7 mouse cellular contexts compared by ENCODE assay signal in the genomic region with DNA sequence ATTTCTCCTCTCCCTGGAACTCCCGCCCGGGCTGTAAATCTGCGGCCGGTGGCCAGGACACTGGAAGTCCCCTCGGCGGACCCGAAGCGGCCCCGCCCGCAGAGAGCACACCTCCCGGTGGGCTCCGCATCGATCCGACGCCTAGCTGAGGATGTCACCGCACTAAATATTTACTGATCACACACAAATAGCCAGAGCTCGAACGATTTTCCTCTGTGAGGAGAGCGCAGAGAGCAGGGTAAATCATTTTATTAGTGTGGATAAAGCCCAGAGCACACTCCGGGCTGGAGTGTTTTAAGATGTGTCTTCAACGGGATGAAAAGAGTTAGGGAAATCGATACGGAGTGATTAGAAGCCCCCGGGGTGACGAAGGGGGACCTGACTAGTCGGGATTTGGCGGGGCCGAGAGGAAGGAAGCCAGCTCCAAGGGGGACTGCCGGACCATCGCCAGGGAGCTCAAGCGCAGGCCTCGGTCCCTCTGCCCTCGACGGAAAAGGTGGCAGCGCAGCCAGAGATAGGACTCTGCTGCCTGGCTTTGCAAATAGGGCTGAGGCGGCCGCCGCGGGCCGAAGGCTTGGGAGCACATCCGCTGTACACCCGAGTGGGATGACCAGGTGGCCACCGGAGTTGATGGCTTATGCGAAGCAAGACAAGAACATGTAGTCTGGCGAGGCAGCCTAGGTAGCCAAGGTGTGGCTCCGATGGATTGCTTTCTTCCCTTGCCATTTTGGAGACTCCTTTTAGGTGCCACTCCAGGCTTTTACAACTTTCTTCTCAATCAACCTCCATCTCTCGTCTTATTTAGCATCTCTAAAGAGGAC. TPM values are rescaled to one million over a fixed set of nuclear protein-coding genes. Genes with fewer than 3 reads are reported as not detected.
DNase-seq lines count a peak whose midpoint lies in the region; ATAC-seq and TF ChIP-seq lines count a peak whose summit lies in the region.

No protein-coding gene starts in this region.

- DNase-seq in ZHBTc4 (ENCODE audit: low read depth, low spot score) = peak; percentile 46
- DNase-seq in embryo, embryonic 10 days (ENCODE audit: low spot score) = peak; percentile 61
- peak; percentile 26 to 44 for DNase-seq in heart, postnatal 36 days
- DNase-seq in kidney, postnatal 4 days = peak; percentile 65 to 77
- DNase-seq in midbrain, postnatal 0 days (ENCODE audit: low spot score) = no peak
- no peak for DNase-seq in cerebellum, adult 2 months
- DNase-seq in gastrocnemius, adult 18-20 months (ENCODE audit: low spot score) = no peak

- H3K4me1 ChIP-seq in midbrain, postnatal 0 days (ENCODE audit: insufficient read depth, low read length) = no peaks in the 10 kb centered on the region
- no peaks in the 10 kb centered on the region for H3K4me1 ChIP-seq in cerebellum, adult 2 months (ENCODE audit: control insufficient read depth, insufficient read depth, low read length)

- H3K4me2 ChIP-seq in midbrain, postnatal 0 days (ENCODE audit: low read depth, low read length, poor library complexity, severe bottlenecking) = peak overlapping the region; percentile 54

- H3K9ac ChIP-seq in midbrain, postnatal 0 days (replicated peaks; ENCODE audit: low read length, poor library complexity, severe bottlenecking) = peak overlapping the region; percentile 36

- H3K27ac ChIP-seq in midbrain, postnatal 0 days (ENCODE audit: low read depth, low read length) = peak overlapping the region; percentile 70
- no peak overlapping the region for H3K27ac ChIP-seq in cerebellum, adult 2 months (ENCODE audit: insufficient read depth, low read length)

- TF ChIP-seq POLR2A in cerebellum, adult 2 months (IDR thresholded peaks at IDR 0.05; ENCODE audit: borderline replicate concordance, insufficient read depth, low read length) = no peak

- H3K9me3 ChIP-seq in midbrain, postnatal 0 days (ENCODE audit: low read length) = no peaks in the 10 kb centered on the region

- TF ChIP-seq CTCF in midbrain, postnatal 0 days (IDR thresholded peaks at IDR 0.05) = no peak
- no peak for TF ChIP-seq CTCF in cerebellum, adult 2 months (IDR thresholded peaks at IDR 0.05; ENCODE audit: borderline replicate concordance, insufficient read depth, low read depth, low read length)

- 1% methylated on average over 47 of the region's 47 CpGs for WGBS in midbrain, postnatal 0 days
- 2% methylated on average over 47 of the region's 47 CpGs for WGBS in cerebellum, adult 2 months

- no peak for ATAC-seq in midbrain, postnatal 0 days (ENCODE audit: low FRiP score)

- intact Hi-C loops in heart, postnatal 36 days (cut with DNase I) = loop anchor here (5.0 to 10.0 kb wide), 7 partner anchors 257 to 1785 kb away; no protein-coding TSS in a partner anchor

- peak overlapping the region; percentile 28 for H3K4me3 ChIP-seq in midbrain, postnatal 0 days (ENCODE audit: low read depth, low read length)
- no peak overlapping the region for H3K4me3 ChIP-seq in cerebellum, adult 2 months (replicated peaks; ENCODE audit: insufficient read depth, low read depth, low read length)

- peaks cover 48% of the 10 kb centered on the region for H3K27me3 ChIP-seq in midbrain, postnatal 0 days (ENCODE audit: insufficient read depth, low read length)
- peaks cover 8% of the 10 kb centered on the region; the same call in 1 of the 2 replicates for H3K27me3 ChIP-seq in cerebellum, adult 2 months (ENCODE audit: control insufficient read depth, insufficient read depth, low read length)

- H3K36me3 ChIP-seq in midbrain, postnatal 0 days (ENCODE audit: insufficient read depth, low read length) = no peaks in the 10 kb centered on the region

RNA-seq across cellular contexts. Expression of gene Nr2f2, which starts 3.4 kb away (rescaled TPM):
- total RNA-seq in heart, postnatal 36 days (2021) = 10 to 100 TPM; 18.9 to 23.9 TPM
- total RNA-seq in midbrain, postnatal 0 days (2014; rRNA removed) = 38.9 and 43.2 TPM in 2 replicates
- 65.4 and 81.6 TPM in 2 replicates for polyA plus RNA-seq in midbrain, postnatal 0 days (2015; fragmentation: Nextera tagmentation; extraction: Ambion mirVana)
- 25.5 and 28.9 TPM in 2 replicates for polyA plus RNA-seq in cerebellum, adult 2 months (2012; rRNA removed)
- 10 to 100 TPM; 18.6 to 25.1 TPM for total RNA-seq in gastrocnemius, adult 18-20 months (2021)

Comparison
In these comparisons a context has a peak if more than half of its experiments do, and no peak if none do; other contexts are left out.
1. DNase-seq: peak in ZHBTc4 (single experiment), embryo, embryonic 10 days (single experiment), heart, postnatal 36 days (2 of 2) and kidney, postnatal 4 days (2 of 2); none in midbrain, postnatal 0 days (single experiment), cerebellum, adult 2 months (0 of 2) and gastrocnemius, adult 18-20 months (single experiment).